Mouse (Mus musculus) embryo, embryonic 10 days (tissue): ENCODE results near the gene Gm28308.

Experiments used
- DNase-seq: peaks from one replicate; pipeline ENCODE4 v3.0.0-alpha.2; 2015; ENCODE audit warnings: low spot score

Gm28308 gene

GRCm38 (mm10) chr6:52246916-52247315, 33.8 kb upstream of the Gm28308 start:
- DNase-seq: no peak

GRCm38 (mm10) chr6:52246403-52246803, 33.3 kb upstream of the Gm28308 start:
- peak; percentile 66 for DNase-seq

GRCm38 (mm10) chr6:52245757-52246142, 32.6 kb upstream of the Gm28308 start, which contains the start of gene Hoxa11:
Gene Hoxa11, minus strand, starts transcription at chr6:52245810.
- no peak for DNase-seq

GRCm38 (mm10) chr6:52245040-52245756, 32.1 kb upstream of the Gm28308 start:
- no peak for DNase-seq

- DNase-seq: no peak
Measured at GRCm38 (mm10) chr6:52244471-52245039, 31.4 kb upstream of the Gm28308 start.

- no peak for DNase-seq
Measured at GRCm38 (mm10) chr6:52243681-52244121, 30.6 kb upstream of the Gm28308 start.

- no peak for DNase-seq
Measured at GRCm38 (mm10) chr6:52242801-52243332, 29.7 kb upstream of the Gm28308 start.

- DNase-seq: no peak
Measured at GRCm38 (mm10) chr6:52241001-52241621, 28.0 kb upstream of the Gm28308 start.

- peak; percentile 96 for DNase-seq
Measured at GRCm38 (mm10) chr6:52240389-52241000, 27.4 kb upstream of the Gm28308 start, which contains the start of gene Hoxa10. Gene Hoxa10, minus strand, starts transcription at chr6:52240854.

- peak; percentile 30 for DNase-seq
Measured at GRCm38 (mm10) chr6:52239625-52240388, 26.7 kb upstream of the Gm28308 start.

GRCm38 (mm10) chr6:52238976-52239375, 25.8 kb upstream of the Gm28308 start:
- no peak for DNase-seq

GRCm38 (mm10) chr6:52238155-52238545, 25.0 kb upstream of the Gm28308 start:
- no peak for DNase-seq

GRCm38 (mm10) chr6:52237346-52238154, 24.4 kb upstream of the Gm28308 start:
- DNase-seq: no peak

- no peak for DNase-seq
Measured at GRCm38 (mm10) chr6:52236806-52237205, 23.7 kb upstream of the Gm28308 start.

- DNase-seq: no peak
Measured at GRCm38 (mm10) chr6:52235866-52236265, 22.7 kb upstream of the Gm28308 start.

GRCm38 (mm10) chr6:52235267-52235666, 22.1 kb upstream of the Gm28308 start:
- no peak for DNase-seq

GRCm38 (mm10) chr6:52234428-52235140, 21.4 kb upstream of the Gm28308 start:
- no peak for DNase-seq

GRCm38 (mm10) chr6:52233546-52234427, 20.6 kb upstream of the Gm28308 start:
- no peak for DNase-seq

- DNase-seq: no peak
Measured at GRCm38 (mm10) chr6:52232984-52233545, 19.9 kb upstream of the Gm28308 start.
